Mouse (Mus musculus) olfactory bulb, adult 2 months (tissue): Measurements from ENCODE around the gene Sit1.

Experiments used
- CTCF ChIP-seq: fragments of 200-500 bp; IDR thresholded peaks from 2 replicates; pipeline ENCODE4 v1.5.1; 2012; ENCODE audit warnings: low read depth, mild to moderate bottlenecking, low read length, moderate library complexity; ENCODE audit not compliant: insufficient read depth
- POLR2A ChIP-seq: fragments of 200-500 bp; IDR thresholded peaks from 2 replicates; pipeline ENCODE4 v1.6.1; 2012; ENCODE audit warnings: mild to moderate bottlenecking, low read depth, low read length, moderate library complexity; ENCODE audit not compliant: insufficient read depth

GRCm38 (mm10) chr4:43493186-43493845 lies 9.8 kb upstream of the Sit1 start:
- TF ChIP-seq POLR2A: peak; percentile 94
- 0 out of 2 replicates have a peak, but pooled peaks have one; percentile 23 for TF ChIP-seq CTCF
